Mouse (Mus musculus) E14TG2a.4 (cell line): ENCODE data around the gene Ssb.

ENCODE experiments used
- CTCF ChIP-seq: conservative IDR thresholded peaks from 2 replicates; pipeline ENCODE4 v1.5.1; 2014; ENCODE audit warnings: low read length
- NANOG ChIP-seq: IDR thresholded peaks from 2 replicates; pipeline ENCODE4 v1.6.1; 2014; ENCODE audit warnings: borderline replicate concordance, low read length, mixed read lengths

GRCm38 (mm10) chr2:69896224-69896581, 34.8 kb downstream of the Ssb start:
- TF ChIP-seq CTCF (no peak), NANOG (no peak)
